Comparison of ENCODE assay signal across 23 mouse cellular contexts in the genomic region with DNA sequence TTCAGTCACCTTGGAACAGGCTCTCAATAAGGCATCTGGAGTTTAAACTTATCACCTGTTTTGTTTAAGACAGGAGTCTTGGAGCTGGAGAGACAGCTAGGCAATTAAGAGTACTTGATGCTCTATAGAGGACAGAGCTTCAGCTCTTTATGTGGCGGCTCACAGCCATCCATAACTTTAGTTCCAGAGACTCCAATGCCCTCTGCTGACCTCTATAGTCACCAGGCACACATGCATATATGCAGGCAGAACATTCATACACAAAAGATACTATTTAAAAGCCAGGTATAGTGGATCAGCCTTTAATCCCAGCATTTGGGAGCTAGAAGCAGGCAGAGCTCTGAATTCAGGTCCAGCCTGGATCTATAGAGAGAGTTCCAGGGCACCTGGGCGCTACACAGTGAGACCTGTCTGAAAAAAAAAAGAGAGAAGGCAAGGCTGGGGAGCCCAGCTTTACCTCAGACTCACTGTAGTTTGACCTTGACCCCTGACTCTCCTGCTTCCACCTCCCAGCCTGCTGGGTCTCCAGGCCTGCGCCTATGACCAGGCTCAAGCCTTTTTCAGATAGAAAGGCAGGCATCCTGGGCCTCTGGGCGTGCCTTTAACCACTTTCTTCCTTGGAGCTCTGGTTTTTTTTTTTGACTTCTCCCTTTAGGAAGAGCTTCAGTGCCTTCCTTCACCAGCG. TPM values are rescaled to one million over a fixed set of nuclear protein-coding genes. Genes with fewer than 3 reads are reported as not detected.
DNase-seq lines count a peak whose midpoint lies in the region; ATAC-seq and TF ChIP-seq lines count a peak whose summit lies in the region.
"Had no signal": no experiment of that assay in that cellular context is flagged by ENCODE, and none has a peak within 500 bp of the region (broad histone marks: within the 10 kb centered on the region; RNA-seq: fewer than 3 reads in every experiment).

No protein-coding gene starts in this region.

- TF ChIP-seq EP300 in heart, adult 2 months (IDR thresholded peaks at IDR 0.05; ENCODE audit: insufficient read depth, low read depth, low read length): no peak

- H3K79me2 ChIP-seq in heart, adult 2 months (replicated peaks; ENCODE audit: control insufficient read depth, insufficient read depth, low read length): no peaks in the 10 kb centered on the region

- H3K27me3 ChIP-seq in heart, adult 2 months (ENCODE audit: control insufficient read depth, insufficient read depth, low read length): no peaks in the 10 kb centered on the region
- no peaks in the 10 kb centered on the region for H3K27me3 ChIP-seq in kidney, embryonic 15.5 days
- H3K27me3 ChIP-seq: CH12.LX; forebrain, embryonic 13.5 days; hindbrain, embryonic 12.5 days; hindbrain, embryonic 15.5 days had no signal

- TF ChIP-seq CTCF in heart, adult 2 months (IDR thresholded peaks at IDR 0.05): no peak

- H3K4me1 ChIP-seq in heart, adult 2 months (ENCODE audit: control insufficient read depth, insufficient read depth, low read length): no peaks in the 10 kb centered on the region
- 0 out of 2 replicates have a peak, but pooled peaks cover 9% of the 10 kb centered on the region for H3K4me1 ChIP-seq in kidney, embryonic 15.5 days
- H3K4me1 ChIP-seq: forebrain, embryonic 10.5 days; forebrain, embryonic 13.5 days; heart, embryonic 10.5 days; hindbrain, embryonic 12.5 days; hindbrain, embryonic 15.5 days had no signal

- no peak overlapping the region for H3K9ac ChIP-seq in heart, adult 2 months (ENCODE audit: low read depth, low read length)
- H3K9ac ChIP-seq in kidney, embryonic 15.5 days: no peak overlapping the region
- H3K9ac ChIP-seq: forebrain, embryonic 13.5 days; hindbrain, embryonic 12.5 days; hindbrain, embryonic 15.5 days had no signal

- intact Hi-C loops in heart, adult 2 months (cut with DNase I): no loop called here

- WGBS in heart, adult 2 months: 87% methylated on average over 5 of the region's 5 CpGs
- 83% methylated on average over 5 of the region's 5 CpGs for WGBS in kidney, embryonic 15.5 days

- H3K27ac ChIP-seq in heart, adult 2 months: no peak overlapping the region
- peak overlapping the region; percentile 78; the same call in 1 of the 2 replicates for H3K27ac ChIP-seq in kidney, embryonic 15.5 days
- H3K27ac ChIP-seq: forebrain, embryonic 10.5 days; forebrain, embryonic 13.5 days; heart, embryonic 10.5 days; hindbrain, embryonic 12.5 days; hindbrain, embryonic 15.5 days had no signal

- H3K9me3 ChIP-seq in kidney, embryonic 15.5 days (replicated peaks): no peaks in the 10 kb centered on the region
- H3K9me3 ChIP-seq: forebrain, embryonic 10.5 days; forebrain, embryonic 13.5 days; heart, embryonic 10.5 days; hindbrain, embryonic 12.5 days; hindbrain, embryonic 15.5 days had no signal

- no peak overlapping the region for H3K4me3 ChIP-seq in heart, adult 2 months
- H3K4me3 ChIP-seq in kidney, embryonic 15.5 days (replicated peaks): no peak overlapping the region
- H3K4me3 ChIP-seq: forebrain, embryonic 10.5 days; forebrain, embryonic 13.5 days; heart, embryonic 10.5 days; hindbrain, embryonic 12.5 days; hindbrain, embryonic 15.5 days had no signal

- peak; percentile 75 for DNase-seq in heart, adult 11 months
- no peak for DNase-seq in heart, adult 2 months
- no peak for DNase-seq in kidney, adult 8-10 months
- peak; percentile 72 for DNase-seq in ES-CJ7 (ENCODE audit: low read depth, low spot score)
- peak; percentile 77 for DNase-seq in R1 (ENCODE audit: low read depth, low spot score)
- no peak for DNase-seq in right cerebral cortex, postnatal 36 days (ENCODE audit: low spot score in 2 of 2)
- DNase-seq in frontal cortex, postnatal 25 days (ENCODE audit: low spot score in 2 of 2): no peak
- DNase-seq: adrenal gland, adult 8-10 months; adrenal gland, postnatal 25 days; B cell, adult 2 months; cerebellum, adult 18-20 months; cerebellum, adult 9-10 months; cerebellum, postnatal 14 days; gastrocnemius, postnatal 25 days had no signal

- no peak for TF ChIP-seq POLR2A in heart, adult 2 months (IDR thresholded peaks at IDR 0.05; ENCODE audit: insufficient read depth, low read depth, low read length)

- H3K36me3 ChIP-seq in heart, adult 2 months (ENCODE audit: control insufficient read depth, insufficient read depth, low read length): no peaks in the 10 kb centered on the region
- peaks cover 54% of the 10 kb centered on the region for H3K36me3 ChIP-seq in kidney, embryonic 15.5 days

- no peak overlapping the region for H3K4me2 ChIP-seq in kidney, embryonic 15.5 days
- H3K4me2 ChIP-seq: forebrain, embryonic 13.5 days; hindbrain, embryonic 12.5 days; hindbrain, embryonic 15.5 days had no signal

- ATAC-seq in kidney, embryonic 15.5 days (replicated peaks; ENCODE audit: low FRiP score): no peak
- ATAC-seq: forebrain, embryonic 13.5 days; forebrain, embryonic 16.5 days; intestine, postnatal 0 days had no signal

RNA-seq across cellular contexts. Expression of gene Dyrk1b, which starts 16.3 kb away (rescaled TPM):
- total RNA-seq in heart, adult 2 months (2021): 10 to 100 TPM; 28.0 to 28.3 TPM
- 24.1 and 30.1 TPM in 2 replicates for polyA plus RNA-seq in heart, adult 2 months (2012; rRNA removed)
- 14.3 and 15.7 TPM in 2 replicates for polyA plus RNA-seq in kidney, embryonic 15.5 days (2015; fragmentation: Nextera tagmentation; extraction: Ambion mirVana)

RNA-seq across cellular contexts. Expression of gene Fbl, which starts 26.0 kb away (rescaled TPM):
- 10 to 100 TPM; 34.7 TPM for total RNA-seq in heart, adult 2 months (2021)
- polyA plus RNA-seq in heart, adult 2 months (2012; rRNA removed): 25.7 and 35.6 TPM in 2 replicates
- polyA plus RNA-seq in kidney, embryonic 15.5 days (2015; fragmentation: Nextera tagmentation; extraction: Ambion mirVana): 147 and 154 TPM in 2 replicates

Comparison
In these comparisons a context has a peak if more than half of its experiments do, and no peak if none do; other contexts are left out.
1. DNase-seq: peak in heart, adult 11 months (single experiment), ES-CJ7 (single experiment) and R1 (single experiment); none in heart, adult 2 months (0 of 2), kidney, adult 8-10 months (0 of 2), right cerebral cortex, postnatal 36 days (0 of 2) and frontal cortex, postnatal 25 days (0 of 2).